Mouse (Mus musculus) lung, postnatal 10 days (tissue): ENCODE measurements around the gene Gstm3.
A peak's percentile ranks its signal among the peaks of the same experiment; 100 is the strongest.

Experiments
- DNase-seq: peaks from one replicate; pipeline ENCODE4 v3.0.0; 2021

Gstm3 gene

DNA sequence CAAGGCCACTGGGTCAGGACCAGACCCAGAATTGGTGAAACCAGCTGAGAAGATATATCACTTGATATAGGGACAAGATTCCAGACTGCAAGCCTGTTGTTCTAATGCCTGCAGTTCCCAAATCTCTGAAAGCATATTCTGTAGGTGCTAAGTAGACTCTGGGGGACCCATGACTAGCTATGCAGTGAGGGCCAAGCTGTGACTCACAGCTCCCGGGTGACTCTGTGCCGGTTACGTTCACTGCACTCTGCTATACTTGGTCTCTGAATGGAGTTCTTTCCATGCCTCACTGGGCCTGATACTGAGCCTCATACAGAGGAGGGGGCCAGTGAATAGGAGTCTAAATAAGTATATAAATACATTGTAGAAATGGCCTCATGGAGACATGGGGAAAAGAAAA, 41.2 kb downstream of the Gstm3 start:
- no peak for DNase-seq

GRCm38 (mm10) chr3:107925335-107925734, 43.7 kb downstream of the Gstm3 start:
- no peak for DNase-seq

GRCm38 (mm10) chr3:107920348-107920747, 48.7 kb downstream of the Gstm3 start:
- no peak for DNase-seq

DNA sequence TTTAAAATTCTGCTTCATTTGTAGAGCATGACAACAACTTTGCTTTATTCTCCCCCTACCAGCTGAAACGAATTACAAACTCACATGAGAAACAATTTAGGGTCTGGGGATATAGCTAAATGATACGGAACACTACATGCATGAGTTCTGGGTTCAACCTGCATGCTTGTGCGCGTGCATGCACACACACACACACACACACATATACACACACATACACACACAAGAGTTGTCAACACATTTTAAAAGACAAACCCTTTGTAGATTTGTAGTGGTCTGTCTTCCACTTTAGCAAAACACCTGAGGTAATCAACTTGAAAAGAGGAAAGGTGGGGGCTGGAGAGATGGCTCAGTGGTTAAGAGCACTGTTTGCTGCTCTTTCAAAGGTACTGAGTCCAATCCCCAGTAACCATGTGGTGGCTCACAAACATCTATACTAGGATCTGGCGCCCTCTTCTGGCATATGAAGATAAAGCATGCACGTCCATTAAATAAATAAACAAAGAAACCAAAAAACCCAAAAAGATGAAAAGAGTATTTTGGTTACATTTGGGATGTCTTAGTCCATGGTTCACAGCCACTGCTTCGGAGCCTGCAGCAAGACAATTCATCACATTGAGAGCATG, 51.2 kb downstream of the Gstm3 start:
- DNase-seq = peak; percentile 74

DNA sequence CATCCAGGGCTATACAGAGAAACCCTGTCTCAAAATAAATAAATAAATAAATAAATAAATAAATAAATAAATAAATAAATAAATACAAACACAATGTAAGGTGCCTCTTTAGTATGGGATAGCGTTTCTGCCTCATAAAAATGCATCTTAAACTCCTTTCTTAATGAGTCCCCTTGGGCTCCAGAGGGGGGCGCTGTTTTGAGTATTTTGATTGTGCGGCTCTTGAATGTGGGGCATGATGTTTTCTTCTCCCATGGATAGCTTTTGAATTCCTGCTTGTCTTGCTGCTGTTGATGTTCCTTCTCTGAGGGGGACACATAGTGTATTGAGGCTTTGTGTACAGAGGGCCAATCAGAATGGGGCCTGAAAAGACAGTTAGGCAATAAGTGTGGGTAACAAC, 52.0 kb downstream of the Gstm3 start:
- DNase-seq = no peak

DNA sequence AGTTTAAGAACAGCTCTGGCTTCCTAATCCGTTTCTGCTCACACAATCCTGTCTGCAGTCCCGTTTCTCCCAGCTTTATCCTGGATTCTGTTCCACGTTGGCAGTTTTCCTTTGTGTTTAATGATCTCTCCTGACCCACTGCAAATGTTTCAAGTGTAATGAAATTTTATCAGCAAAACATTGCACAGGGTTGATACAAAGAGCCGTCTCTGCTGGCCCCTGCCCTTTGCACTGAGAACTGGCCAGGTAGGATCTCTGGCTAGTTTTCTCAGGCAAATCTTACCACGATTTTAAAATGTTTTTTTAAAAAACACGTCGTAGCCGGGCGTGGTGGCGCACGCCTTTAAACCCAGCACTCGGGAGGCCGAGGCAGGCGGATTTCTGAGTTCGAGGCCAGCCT, 52.4 kb downstream of the Gstm3 start:
- DNase-seq = no peak
